Mouse (Mus musculus) liver, postnatal 0 days (tissue): ENCODE data around the gene Ucma. TPM values are rescaled to one million over a fixed set of nuclear protein-coding genes. Genes with fewer than 3 reads are reported as not detected.

ENCODE experiments used
- ATAC-seq: fragments of 200-750 bp; cut with Nextera tagmentation; 2 replicates; pipeline ENCODE4 v1.8.0; 2017; ENCODE audit warnings: mild to moderate bottlenecking, moderate library complexity
- DNase-seq: peaks from one replicate; pipeline ENCODE4 v3.0.0-alpha.2; 2016
- H3K27ac ChIP-seq: fragments of 300-500 bp; sonication (generic); 2 replicates; pipeline ENCODE4 v1.5.1; 2014; ENCODE audit warnings: antibody characterized with exemption, moderate library complexity, mild to moderate bottlenecking, low read depth
- H3K27me3 ChIP-seq: fragments of 300-500 bp; sonication (generic); 2 replicates; pipeline ENCODE4 v1.6.1; 2014; ENCODE audit warnings: low read length, control low read depth, mixed read lengths; ENCODE audit not compliant: insufficient read depth
- H3K36me3 ChIP-seq: fragments of 300-500 bp; sonication (generic); replicated peaks from 2 replicates; pipeline ENCODE4 v1.6.1; 2014; ENCODE audit warnings: mild to moderate bottlenecking, control low read depth, low read length, moderate library complexity, mixed read lengths; ENCODE audit not compliant: insufficient read depth
- H3K4me1 ChIP-seq: fragments of 300-500 bp; sonication (generic); 2 replicates; pipeline ENCODE4 v1.6.1; 2014; ENCODE audit warnings: antibody characterized with exemption, mild to moderate bottlenecking, control low read depth; ENCODE audit not compliant: insufficient read depth
- H3K4me2 ChIP-seq: fragments of 300-500 bp; sonication (generic); 2 replicates; pipeline ENCODE4 v1.6.1; 2014; ENCODE audit warnings: low read depth, mild to moderate bottlenecking, low read length, moderate library complexity, mixed read lengths
- H3K4me3 ChIP-seq: fragments of 300-500 bp; sonication (generic); 2 replicates; pipeline ENCODE4 v1.5.1; 2014; ENCODE audit warnings: low read depth, low read length
- H3K9ac ChIP-seq: fragments of 300-500 bp; sonication (generic); replicated peaks from 2 replicates; pipeline ENCODE4 v1.6.1; 2014; ENCODE audit warnings: mild to moderate bottlenecking, moderate library complexity
- H3K9me3 ChIP-seq: fragments of 300-500 bp; sonication (generic); 2 replicates; pipeline ENCODE4 v1.6.1; 2016; ENCODE audit warnings: mild to moderate bottlenecking, control low read depth, low read length, mixed read lengths
- CTCF ChIP-seq: sonication (generic); IDR thresholded peaks from 2 replicates; pipeline ENCODE4 v1.5.1; 2016; ENCODE audit warnings: antibody characterized with exemption, low read depth
- EP300 ChIP-seq: IDR thresholded peaks from 2 replicates; pipeline ENCODE4 v1.6.1; 2016; ENCODE audit warnings: antibody characterized with exemption, low read depth, mild to moderate bottlenecking
- WGBS: fragments of 180-500 bp; shearing (Covaris S2); extraction: QIAGEN DNeasy Blood & Tissue Kit; methylation state at CpG from one replicate; pipeline ENCODE4 v1.1.7; 2014; ENCODE audit not compliant: insufficient replicate concordance; 5-methylcytosine and 5-hydroxymethylcytosine counted together
- polyA plus RNA-seq: library from polyadenylated mRNA; unstranded; fragments of >200 nt; fragmentation: Nextera tagmentation; extraction: Ambion mirVana; gene quantifications from 2 replicates; pipeline ENCODE4 v1.2.1, GENCODE M21; 2015

Gene Ucma
- polyA plus RNA-seq, 1 experiment from 2014 or later: not detected

GRCm38 (mm10) chr2:4995646-4996045 lies 19.7 kb downstream of the Ucma start:
- Histone ChIP-seq H3K27ac (peak overlapping the region; percentile 46; the same call in 1 of the 2 replicates), H3K4me3 (no peak overlapping the region), H3K9ac (no peak overlapping the region), H3K4me1 (peaks cover 6% of the 10 kb centered on the region; the same call in 1 of the 2 replicates), H3K27me3 (no peaks in the 10 kb centered on the region), H3K36me3 (peaks cover 55% of the 10 kb centered on the region), H3K4me2 (no peak overlapping the region), H3K9me3 (no peaks in the 10 kb centered on the region)
- 76% methylated on average over 11 of the region's 11 CpGs for WGBS
- ATAC-seq (peak; percentile 8; the same call in 1 of the 2 replicates), DNase-seq (no peak)
- TF ChIP-seq EP300 (no peak), CTCF (no peak)

- Histone ChIP-seq H3K9ac (no peak overlapping the region), H3K9me3 (no peaks in the 10 kb centered on the region), H3K4me3 (no peak overlapping the region), H3K4me2 (no peak overlapping the region), H3K27ac (peak overlapping the region; percentile 88), H3K36me3 (peaks cover 55% of the 10 kb centered on the region), H3K4me1 (peaks cover 6% of the 10 kb centered on the region; the same call in 1 of the 2 replicates), H3K27me3 (no peaks in the 10 kb centered on the region)
- 77% methylated on average over 6 of the region's 6 CpGs for WGBS
- peak; percentile 52 for DNase-seq
- TF ChIP-seq EP300 (peak; percentile 58), CTCF (no peak)
- peak; percentile 95 for ATAC-seq
Measured at GRCm38 (mm10) chr2:4996421-4996824, 20.5 kb downstream of the Ucma start.

DNA sequence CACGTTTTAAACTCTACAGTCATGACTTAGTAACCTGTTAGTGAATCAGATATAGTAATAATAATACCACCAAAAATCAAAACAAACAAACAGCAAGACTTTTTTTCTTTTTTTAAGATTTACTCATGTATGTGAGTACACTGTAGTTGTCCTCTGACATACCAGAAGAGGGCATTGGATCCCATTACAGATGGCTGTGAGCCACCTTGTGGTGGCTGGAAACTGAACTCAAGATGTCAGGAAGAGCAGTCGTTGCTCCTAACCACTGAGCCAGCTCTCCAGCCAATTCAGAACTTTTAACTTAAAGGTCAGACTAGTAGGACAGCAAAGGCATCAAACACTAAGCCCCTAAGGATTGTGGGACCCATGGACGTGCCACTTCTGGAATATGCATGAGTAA lies 23.0 kb downstream of the Ucma start:
- Histone ChIP-seq H3K9me3 (no peaks in the 10 kb centered on the region), H3K27ac (no peak overlapping the region), H3K27me3 (no peaks in the 10 kb centered on the region), H3K36me3 (peaks cover 52% of the 10 kb centered on the region), H3K4me3 (no peak overlapping the region), H3K9ac (no peak overlapping the region), H3K4me1 (peaks cover 6% of the 10 kb centered on the region; the same call in 1 of the 2 replicates), H3K4me2 (no peak overlapping the region)
- DNase-seq (no peak), ATAC-seq (no peak)
- WGBS: 67% methylated on average over 3 of the region's 3 CpGs
- TF ChIP-seq CTCF (peak; percentile 61), EP300 (no peak)

DNA sequence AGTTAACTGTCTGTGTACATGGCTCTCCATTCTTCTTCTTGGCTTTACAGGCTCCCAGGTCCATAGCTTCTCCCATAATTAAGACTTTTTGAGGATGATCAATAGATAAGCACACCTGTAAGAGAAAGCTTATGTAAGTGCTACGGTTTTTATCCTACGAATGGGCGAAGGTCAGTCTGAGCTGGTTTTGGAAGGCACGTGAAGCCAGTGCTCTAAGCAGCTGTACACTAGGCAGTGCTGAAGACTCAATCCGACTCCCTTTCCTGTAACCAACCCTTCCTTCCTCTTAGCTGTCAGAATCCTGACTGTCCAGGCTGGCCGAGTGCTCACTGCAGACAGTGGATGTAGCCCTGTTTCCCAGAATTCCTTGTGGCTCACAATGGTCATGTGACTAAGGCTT lies 25.3 kb downstream of the Ucma start:
- 88% methylated on average over 6 of the region's 6 CpGs for WGBS
- Histone ChIP-seq H3K4me3 (no peak overlapping the region), H3K36me3 (peaks cover 56% of the 10 kb centered on the region), H3K9me3 (no peaks in the 10 kb centered on the region), H3K4me1 (peaks cover 6% of the 10 kb centered on the region; the same call in 1 of the 2 replicates), H3K27ac (no peak overlapping the region), H3K27me3 (no peaks in the 10 kb centered on the region), H3K9ac (no peak overlapping the region), H3K4me2 (no peak overlapping the region)
- DNase-seq: no peak
- no peak for TF ChIP-seq CTCF
- no peak for TF ChIP-seq EP300
- no peak for ATAC-seq

- DNase-seq (no peak), ATAC-seq (no peak)
- H3K27me3 ChIP-seq: no peaks in the 10 kb centered on the region
- no peak overlapping the region for H3K4me3 ChIP-seq
- H3K4me2 ChIP-seq: no peak overlapping the region
- H3K36me3 ChIP-seq: peaks cover 49% of the 10 kb centered on the region
- no peaks in the 10 kb centered on the region for H3K9me3 ChIP-seq
- H3K9ac ChIP-seq: no peak overlapping the region
- WGBS: 93% methylated on average over 4 of the region's 4 CpGs
- TF ChIP-seq EP300: no peak
- no peak for TF ChIP-seq CTCF
- peaks cover 5% of the 10 kb centered on the region; the same call in 1 of the 2 replicates for H3K4me1 ChIP-seq
- no peak overlapping the region for H3K27ac ChIP-seq
Measured at GRCm38 (mm10) chr2:5007107-5007506, 31.2 kb downstream of the Ucma start.

- TF ChIP-seq CTCF: no peak
- TF ChIP-seq EP300: no peak
- 6% methylated on average over 8 of the region's 8 CpGs for WGBS
- ATAC-seq: peak; percentile 31; the same call in 1 of the 2 replicates
Measured at GRCm38 (mm10) chr2:5011898-5012490, 36.1 kb downstream of the Ucma start.

More at GRCm38 (mm10) chr2:5011898-5012490, 36.1 kb downstream of the Ucma start:
- H3K4me1 ChIP-seq: peaks cover 6% of the 10 kb centered on the region; the same call in 1 of the 2 replicates
- DNase-seq: no peak
- H3K27me3 ChIP-seq: no peaks in the 10 kb centered on the region
- peak overlapping the region; percentile 57 for H3K27ac ChIP-seq
- peak overlapping the region; percentile 82 for H3K9ac ChIP-seq
- peak overlapping the region; percentile 80 for H3K4me2 ChIP-seq
- H3K9me3 ChIP-seq: no peaks in the 10 kb centered on the region
- H3K4me3 ChIP-seq: peak overlapping the region; percentile 92
- H3K36me3 ChIP-seq: peaks cover 19% of the 10 kb centered on the region
